Mouse (Mus musculus): ENCODE results near the gene Caly.

DNA sequence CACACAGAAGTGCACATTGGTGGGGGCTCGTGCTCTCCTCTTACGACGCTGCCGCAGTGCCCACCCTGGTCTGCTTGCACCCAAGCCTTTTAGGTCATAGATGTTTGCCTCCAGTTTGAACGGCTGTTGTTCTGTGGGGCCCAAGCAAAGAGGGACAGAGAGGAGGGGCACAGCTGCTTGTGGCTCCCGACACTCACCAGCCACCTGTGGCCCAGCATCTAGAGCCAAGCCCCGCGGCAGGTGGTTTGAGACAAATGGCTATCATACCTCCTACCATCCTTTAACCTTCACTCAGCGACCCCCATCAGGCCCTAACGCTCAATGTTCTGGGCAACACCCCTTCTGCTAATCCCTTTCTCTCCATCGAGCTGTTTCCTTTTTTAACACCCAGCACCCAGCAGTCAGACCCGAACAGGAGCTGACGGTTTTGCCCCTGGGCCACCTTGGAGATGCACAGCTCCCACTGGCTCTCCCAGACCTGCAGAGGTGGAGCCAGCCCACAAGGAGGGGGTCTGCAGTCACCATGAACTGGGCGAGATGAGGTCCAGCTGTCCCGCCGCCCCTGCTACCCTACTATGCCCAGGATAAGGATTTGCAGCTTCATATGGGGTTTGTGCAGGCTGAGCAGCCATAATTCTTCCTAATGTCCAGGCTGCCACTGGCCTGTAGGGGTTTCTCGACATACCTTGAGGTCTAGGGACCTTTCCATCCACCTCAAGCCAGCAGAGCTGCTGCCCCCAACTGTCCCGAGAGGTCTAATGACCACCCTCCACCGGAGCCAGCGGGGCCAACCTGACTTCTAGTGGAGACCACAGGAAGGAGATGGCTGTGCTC is 723 bp downstream of the Caly start:
- TF ChIP-seq CTCF (IDR thresholded peaks at IDR 0.05; ENCODE audit: low read depth) (no peak), EP300 (IDR thresholded peaks at IDR 0.05; ENCODE audit: low read depth) (no peak)

Measured in heart, postnatal 0 days (tissue).